Mouse (Mus musculus) CH12.LX (cell line): Measurements from ENCODE around the gene A830018L16Rik. TPM values are rescaled to one million over a fixed set of nuclear protein-coding genes. Genes with fewer than 3 reads are reported as not detected.

Source experiments
- DNase-seq: peaks from one replicate; pipeline ENCODE4 v3.0.0-alpha.2; 2013; ENCODE audit errors: extremely low read depth
- H3K27ac ChIP-seq: 2 replicates; pipeline ENCODE4 v1.5.1; 2012; ENCODE audit warnings: low read depth, mild to moderate bottlenecking, control low read depth, moderate library complexity; ENCODE audit not compliant: insufficient read depth
- H3K27me3 ChIP-seq: replicated peaks from 2 replicates; pipeline ENCODE3; 2012; ENCODE audit warnings: inconsistent platforms
- H3K36me3 ChIP-seq, 2 experiments: replicated peaks in 1 of 2; 2 replicates each; pipeline versions ENCODE3 to v1.6.1; 2012; ENCODE audit warnings: inconsistent platforms in 1 of 2, low read length in 1 of 2, mild to moderate bottlenecking in 1 of 2, mixed read lengths in 1 of 2, moderate library complexity in 1 of 2; ENCODE audit not compliant: control insufficient read depth in 1 of 2, insufficient read depth in 1 of 2
- H3K4me1 ChIP-seq, 2 experiments: 2 replicates each; pipeline ENCODE4 v1.6.1; 2012; ENCODE audit warnings: inconsistent platforms in 1 of 2, moderate library complexity in 1 of 2; ENCODE audit not compliant: insufficient read depth in 2 of 2, control insufficient read depth in 1 of 2
- H3K4me2 ChIP-seq: 2 replicates; pipeline ENCODE4 v1.6.1; 2012; ENCODE audit warnings: low read depth, mild to moderate bottlenecking, control low read depth; ENCODE audit not compliant: poor library complexity, insufficient read depth, severe bottlenecking
- H3K4me3 ChIP-seq, 3 experiments: fragments of 150-350 bp in 1 of 3; sonication (generic) in 1 of 3; replicated peaks in 1 of 3; 2 replicates each; pipeline versions ENCODE3 to v1.5.1; 2011 to 2012; ENCODE audit warnings: low read depth in 2 of 3, low read length in 2 of 3, mild to moderate bottlenecking in 2 of 3, moderate library complexity in 2 of 3, control low read depth in 1 of 3, improper control_type of control experiment in 1 of 3, inconsistent platforms in 1 of 3, mixed read lengths in 1 of 3; ENCODE audit not compliant: poor library complexity in 1 of 3
- H3K79me2 ChIP-seq: replicated peaks from 2 replicates; pipeline ENCODE4 v1.6.1; 2012; ENCODE audit warnings: mild to moderate bottlenecking, moderate library complexity; ENCODE audit not compliant: control insufficient read depth, poor library complexity, insufficient read depth, severe bottlenecking; ENCODE audit errors: extremely low read depth
- H3K9ac ChIP-seq: 2 replicates; pipeline ENCODE4 v1.6.1; 2012; ENCODE audit warnings: low read depth, mild to moderate bottlenecking, control low read depth, moderate library complexity; ENCODE audit not compliant: insufficient read depth
- H3K9me3 ChIP-seq: replicated peaks from 2 replicates; pipeline ENCODE3; 2012; ENCODE audit warnings: low read length, inconsistent platforms, mixed read lengths
- CHD1 ChIP-seq: IDR thresholded peaks from 2 replicates; pipeline ENCODE4 v1.6.1; 2012; ENCODE audit warnings: low read depth, low read length, improper control_type of control experiment, inconsistent platforms
- CHD2 ChIP-seq: IDR thresholded peaks from 2 replicates; pipeline ENCODE4 v1.6.1; 2011; ENCODE audit warnings: low read length, improper control_type of control experiment
- CTCF ChIP-seq, 2 experiments: IDR thresholded peaks in 1 of 2; conservative IDR thresholded peaks in 1 of 2; 2 replicates each; pipeline ENCODE4 v1.5.1; 2011 to 2012; ENCODE audit warnings: low read depth in 2 of 2, low read length in 2 of 2, improper control_type of control experiment in 1 of 2, inconsistent platforms in 1 of 2, mild to moderate bottlenecking in 1 of 2, moderate library complexity in 1 of 2
- E2F4 ChIP-seq: IDR thresholded peaks from 2 replicates; pipeline ENCODE4 v1.6.1; 2011; ENCODE audit warnings: low read depth, low read length, improper control_type of control experiment; ENCODE audit not compliant: insufficient replicate concordance
- GABPA ChIP-seq: IDR thresholded peaks from 2 replicates; pipeline ENCODE4 v1.6.1; 2012; ENCODE audit warnings: low read depth, low read length, improper control_type of control experiment, inconsistent platforms; ENCODE audit not compliant: insufficient replicate concordance
- HCFC1 ChIP-seq: IDR thresholded peaks from 2 replicates; pipeline ENCODE4 v1.6.1; 2012; ENCODE audit warnings: low read depth, mild to moderate bottlenecking, inconsistent platforms, low read length, improper control_type of control experiment
- JUN ChIP-seq: IDR thresholded peaks from 2 replicates; pipeline ENCODE4 v1.6.1; 2011; ENCODE audit warnings: low read depth, mild to moderate bottlenecking, low read length, improper control_type of control experiment, moderate library complexity; ENCODE audit not compliant: insufficient read depth
- JUND ChIP-seq: conservative IDR thresholded peaks from 2 replicates; pipeline ENCODE4 v1.6.1; 2011; ENCODE audit warnings: low read depth, low read length, improper control_type of control experiment
- KAT2A ChIP-seq: IDR thresholded peaks from 2 replicates; pipeline ENCODE4 v1.6.1; 2012; ENCODE audit warnings: low read length, improper control_type of control experiment, inconsistent platforms; ENCODE audit not compliant: insufficient replicate concordance
- MAX ChIP-seq: IDR thresholded peaks from 2 replicates; pipeline ENCODE4 v1.6.1; 2011; ENCODE audit warnings: low read length, improper control_type of control experiment
- MAZ ChIP-seq: IDR thresholded peaks from 2 replicates; pipeline ENCODE4 v1.6.1; 2012; ENCODE audit warnings: low read depth, mild to moderate bottlenecking, inconsistent platforms, low read length, improper control_type of control experiment, moderate library complexity
- MXI1 ChIP-seq: IDR thresholded peaks from 2 replicates; pipeline ENCODE4 v1.6.1; 2011; ENCODE audit warnings: mild to moderate bottlenecking, low read depth, low read length, improper control_type of control experiment
- MYC ChIP-seq: IDR thresholded peaks from 2 replicates; pipeline ENCODE4 v1.6.1; 2011; ENCODE audit warnings: low read depth, mild to moderate bottlenecking, improper control_type of control experiment, low read length
- NRF1 ChIP-seq: IDR thresholded peaks from 2 replicates; pipeline ENCODE4 v1.6.1; 2014; ENCODE audit warnings: low read depth, mild to moderate bottlenecking, inconsistent platforms, low read length, improper control_type of control experiment, moderate library complexity
- POLR2AphosphoS2 ChIP-seq: IDR thresholded peaks from 2 replicates; pipeline ENCODE4 v1.6.1; 2011; ENCODE audit warnings: low read depth, low read length, improper control_type of control experiment
- RAD21 ChIP-seq: IDR thresholded peaks from 2 replicates; pipeline ENCODE4 v1.6.1; 2011; ENCODE audit warnings: low read depth, mild to moderate bottlenecking, low read length, improper control_type of control experiment, moderate library complexity
- RCOR1 ChIP-seq: conservative IDR thresholded peaks from 2 replicates; pipeline ENCODE4 v1.6.1; 2012; ENCODE audit warnings: low read depth, mild to moderate bottlenecking, inconsistent platforms, low read length, improper control_type of control experiment
- SIN3A ChIP-seq: IDR thresholded peaks from 2 replicates; pipeline ENCODE4 v1.6.1; 2012; ENCODE audit warnings: low read length, improper control_type of control experiment, inconsistent platforms
- TBP ChIP-seq: conservative IDR thresholded peaks from 2 replicates; pipeline ENCODE4 v1.6.1; 2011; ENCODE audit warnings: low read depth, low read length, improper control_type of control experiment
- ZC3H11A ChIP-seq: IDR thresholded peaks from 2 replicates; pipeline ENCODE4 v1.6.1; 2012; ENCODE audit warnings: low read depth, mild to moderate bottlenecking, inconsistent platforms, low read length, improper control_type of control experiment
- ZKSCAN1 ChIP-seq: IDR thresholded peaks from 2 replicates; pipeline ENCODE4 v1.6.1; 2012; ENCODE audit warnings: low read depth, inconsistent platforms, low read length, improper control_type of control experiment, borderline replicate concordance
- dilution Hi-C: fragments of 300-500 bp; cut with MboI; formaldehyde crosslinking; loops from 2 replicates; pipeline ENCODE4 v1.14.3; 2020; ENCODE audit warnings: low sequenced_read_pairs; ENCODE audit not compliant: extremely low pct_unique_long_range_greater_than_20kb, extremely low pct_ligation_motif_present
- in situ Hi-C: fragments of 300-500 bp; cut with MboI; formaldehyde crosslinking; loops from 3 replicates; pipeline ENCODE4 v1.14.3; 2019; ENCODE audit warnings: low sequenced_read_pairs, low pct_ligation_motif_present, low pct_unique_long_range_greater_than_20kb, mixed read lengths
- polyA plus RNA-seq: library from polyadenylated mRNA; unstranded; fragments of >175 nt; gene quantifications from 2 replicates; pipeline ENCODE4 v1.2.1, GENCODE M21; 2012; ENCODE audit warnings: low read depth; ENCODE audit not compliant: insufficient read length
- total RNA-seq, 2 experiments: library from RNA; depleted of rRNA; stranded (reverse); fragments of 300-350 nt in 1 of 2; fragments of >200 nt in 1 of 2; gene quantifications; 2 replicates each; pipeline ENCODE4 v1.2.3; 2012 to 2014

Gene A830018L16Rik
- total and polyA plus RNA-seq, 3 experiments = not detected

DNA sequence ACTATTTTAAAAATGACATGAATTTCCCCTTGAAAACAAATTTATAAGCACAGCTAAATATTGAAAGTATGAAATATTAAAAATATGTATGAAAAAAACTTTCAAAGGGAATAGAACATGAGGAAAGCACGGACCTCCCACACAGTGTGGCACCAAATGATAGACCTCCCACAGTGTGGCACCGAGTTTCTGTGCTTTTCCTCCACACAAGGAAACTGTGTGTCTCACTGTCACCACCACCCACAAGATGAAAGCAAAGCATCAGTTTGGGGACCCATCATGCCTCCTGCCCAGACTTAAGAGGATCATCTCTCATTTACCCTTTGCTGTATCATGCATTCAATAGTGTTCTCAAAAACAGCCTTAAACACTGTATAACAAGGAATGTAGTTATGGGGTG, 152.8 kb downstream of the A830018L16Rik start:
- DNase-seq = no peak
- Histone ChIP-seq H3K4me3 (no peak overlapping the region), H3K9ac (no peak overlapping the region), H3K27me3 (no peaks in the 10 kb centered on the region), H3K27ac (no peak overlapping the region), H3K4me2 (no peak overlapping the region), H3K4me1 (peaks cover 0 to 3% of the 10 kb centered on the region in 2 experiments; a peak in 1 of 4 replicates), H3K79me2 (no peaks in the 10 kb centered on the region), H3K36me3 (no peaks in the 10 kb centered on the region), H3K9me3 (no peaks in the 10 kb centered on the region)
- TF ChIP-seq JUND (no peak), GABPA (no peak), MXI1 (no peak), MYC (no peak), E2F4 (no peak), KAT2A (no peak), CHD1 (no peak)
- dilution Hi-C loops = no loop called here
- in situ Hi-C loops = no loop called here

- TF ChIP-seq KAT2A = no peak
- TF ChIP-seq CTCF (conservative IDR thresholded peaks at IDR 0.05 in 1 of 2, IDR thresholded peaks at IDR 0.05 in 1 of 2; ENCODE audit: low read depth in 2 of 2, low read length in 2 of 2) = no peak
- no peak for TF ChIP-seq MYC
- TF ChIP-seq POLR2AphosphoS2 = no peak
- TF ChIP-seq SIN3A = no peak
- TF ChIP-seq MAZ = no peak
- no peak for TF ChIP-seq RAD21
- no peak for TF ChIP-seq MAX
- dilution Hi-C loops = no loop called here
Measured at GRCm38 (mm10) chr1:11567300-11567885, 153.5 kb downstream of the A830018L16Rik start.

GRCm38 (mm10) chr1:11570274-11570673, 156.4 kb downstream of the A830018L16Rik start:
- dilution Hi-C loops (no loop called here), in situ Hi-C loops (no loop called here)
- Histone ChIP-seq H3K9ac (no peak overlapping the region), H3K27ac (no peak overlapping the region), H3K4me2 (no peak overlapping the region), H3K27me3 (no peaks in the 10 kb centered on the region), H3K36me3 (no peaks in the 10 kb centered on the region), H3K4me1 (peaks cover 0 to 3% of the 10 kb centered on the region in 2 experiments; a peak in 1 of 4 replicates), H3K4me3 (no peak overlapping the region), H3K9me3 (no peaks in the 10 kb centered on the region), H3K79me2 (no peaks in the 10 kb centered on the region)
- DNase-seq = peak; percentile 16
- TF ChIP-seq MXI1 (no peak), CHD2 (no peak), RAD21 (no peak), ZKSCAN1 (no peak), KAT2A (no peak), NRF1 (no peak), RCOR1 (no peak), TBP (no peak), JUND (no peak), HCFC1 (no peak), ZC3H11A (no peak), JUN (no peak)

More at GRCm38 (mm10) chr1:11567300-11567885, 153.5 kb downstream of the A830018L16Rik start:
- no peak overlapping the region for H3K4me2 ChIP-seq
- no peak overlapping the region for H3K9ac ChIP-seq
- H3K4me1 ChIP-seq = peaks cover 0 to 3% of the 10 kb centered on the region in 2 experiments; a peak in 1 of 4 replicates
- H3K27ac ChIP-seq = no peak overlapping the region
- H3K36me3 ChIP-seq = no peaks in the 10 kb centered on the region
- H3K79me2 ChIP-seq = no peaks in the 10 kb centered on the region
- H3K4me3 ChIP-seq = no peak overlapping the region
- no peaks in the 10 kb centered on the region for H3K27me3 ChIP-seq
- in situ Hi-C loops = no loop called here
- H3K9me3 ChIP-seq = no peaks in the 10 kb centered on the region
- no peak for DNase-seq
